In the genomic region with DNA sequence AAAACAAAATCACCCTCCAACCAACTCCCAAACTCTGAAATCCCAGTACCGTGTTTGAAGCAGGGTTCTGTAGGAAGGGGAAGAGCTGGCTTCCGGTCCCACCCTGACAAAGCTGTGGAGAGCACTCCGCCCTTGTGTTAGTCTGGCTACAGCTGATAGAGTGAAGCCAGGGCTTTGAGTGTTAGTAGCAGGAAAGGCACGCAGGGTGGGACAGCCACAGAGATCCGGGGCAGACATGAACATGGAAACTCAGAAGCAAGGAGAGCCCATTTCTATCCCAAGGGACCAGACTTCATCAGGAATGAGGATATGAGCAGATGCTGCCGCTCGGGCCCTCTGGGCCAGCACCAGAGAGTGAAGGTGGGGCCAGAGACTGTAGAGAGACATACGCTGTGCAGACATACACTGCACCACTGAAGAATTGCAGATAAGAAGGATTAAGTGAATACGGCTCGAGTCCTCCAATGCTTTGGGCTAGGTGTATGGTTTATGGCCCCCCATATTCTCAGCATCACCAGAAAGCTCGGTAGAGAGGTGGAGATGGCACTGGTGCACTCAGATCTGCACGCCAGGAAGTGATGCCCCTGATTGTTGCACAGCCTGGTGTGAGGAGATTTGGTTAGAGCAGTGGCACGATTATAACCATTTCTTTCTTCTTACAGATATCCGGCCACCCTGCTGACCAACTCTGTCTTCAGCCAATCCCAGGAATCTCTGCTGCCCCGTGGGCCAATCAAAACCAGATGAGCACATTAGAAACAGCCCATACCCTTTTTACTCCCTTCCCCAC, we compare ENCODE assay signal across 9 mouse cellular contexts. TPM values are rescaled to one million over a fixed set of nuclear protein-coding genes. Genes with fewer than 3 reads are reported as not detected.
A peak's percentile ranks its signal among the peaks of the same experiment; 100 is the strongest.
DNase-seq lines count a peak whose midpoint lies in the region; ATAC-seq lines count a peak whose summit lies in the region.
"Had no signal": no experiment of that assay in that cellular context is flagged by ENCODE, and none has a peak within 500 bp of the region (broad histone marks: within the 10 kb centered on the region; RNA-seq: fewer than 3 reads in every experiment).

No protein-coding gene starts in this region.

- H3K9ac ChIP-seq in kidney, embryonic 16.5 days (replicated peaks; ENCODE audit: low read length), result no peak overlapping the region
- H3K9ac ChIP-seq in liver, embryonic 13.5 days, result no peak overlapping the region

- H3K4me2 ChIP-seq in kidney, embryonic 16.5 days (replicated peaks; ENCODE audit: low read depth, low read length), result no peak overlapping the region
- peak overlapping the region; percentile 15; the same call in 1 of the 2 replicates for H3K4me2 ChIP-seq in liver, embryonic 13.5 days

- no peaks in the 10 kb centered on the region for H3K9me3 ChIP-seq in kidney, embryonic 16.5 days (ENCODE audit: low read length)
- H3K9me3 ChIP-seq in heart, embryonic 10.5 days, result no peaks in the 10 kb centered on the region
- H3K9me3 ChIP-seq in liver, embryonic 13.5 days (replicated peaks), result no peaks in the 10 kb centered on the region

- peaks cover 8% of the 10 kb centered on the region; the same call in 1 of the 2 replicates for H3K4me1 ChIP-seq in kidney, embryonic 16.5 days (ENCODE audit: insufficient read depth, low read length)
- H3K4me1 ChIP-seq in heart, embryonic 10.5 days, result peaks cover 27% of the 10 kb centered on the region
- peaks cover 15% of the 10 kb centered on the region for H3K4me1 ChIP-seq in liver, embryonic 13.5 days (replicated peaks)

- no peak for ATAC-seq in kidney, embryonic 16.5 days (ENCODE audit: low FRiP score, low TSS enrichment)
- 0 out of 2 replicates have a peak, but pooled peaks have one; percentile 48 for ATAC-seq in liver, embryonic 13.5 days (ENCODE audit: low read depth)
- ATAC-seq in monocyte, adult 5-6 weeks (replicated peaks; ENCODE audit: insufficient number of reproducible peaks, low FRiP score, low TSS enrichment, poor library complexity, severe bottlenecking), result no peak

- H3K27ac ChIP-seq in kidney, embryonic 16.5 days (ENCODE audit: low read length), result no peak overlapping the region; the same call in 1 of the 2 replicates
- H3K27ac ChIP-seq in heart, embryonic 10.5 days, result peak overlapping the region; percentile 48
- H3K27ac ChIP-seq in liver, embryonic 13.5 days, result no peak overlapping the region

- 65% methylated on average over 15 of the region's 15 CpGs for WGBS in kidney, embryonic 16.5 days
- 37% methylated on average over 15 of the region's 15 CpGs for WGBS in heart, embryonic 10.5 days
- 24% methylated on average over 15 of the region's 15 CpGs for WGBS in liver, embryonic 13.5 days (ENCODE audit: insufficient replicate concordance)

- no peaks in the 10 kb centered on the region for H3K36me3 ChIP-seq in kidney, embryonic 16.5 days (ENCODE audit: insufficient read depth, low read length)
- H3K36me3 ChIP-seq in heart, embryonic 10.5 days, result no peaks in the 10 kb centered on the region
- no peaks in the 10 kb centered on the region for H3K36me3 ChIP-seq in liver, embryonic 13.5 days

- no peak overlapping the region for H3K4me3 ChIP-seq in kidney, embryonic 16.5 days (ENCODE audit: low read length)
- no peak overlapping the region; the same call in 1 of the 2 replicates for H3K4me3 ChIP-seq in heart, embryonic 10.5 days
- no peak overlapping the region for H3K4me3 ChIP-seq in liver, embryonic 13.5 days (replicated peaks)

- peaks cover 3% of the 10 kb centered on the region; the same call in 1 of the 2 replicates for H3K27me3 ChIP-seq in kidney, embryonic 16.5 days (ENCODE audit: insufficient read depth, low read length)
- H3K27me3 ChIP-seq in heart, embryonic 10.5 days (ENCODE audit: insufficient read depth, poor library complexity, severe bottlenecking), result peaks cover 19% of the 10 kb centered on the region
- H3K27me3 ChIP-seq in liver, embryonic 13.5 days, result peaks cover 70% of the 10 kb centered on the region

- DNase-seq in kidney, adult 9 months, result peak; percentile 38
- DNase-seq in NIH3T3 (ENCODE audit: low read depth), result peak; percentile 45
- DNase-seq in heart, embryonic 10.5 days (ENCODE audit: low spot score), result peak; percentile 85
- no peak for DNase-seq in liver, embryonic 13.5 days
- DNase-seq in adrenal gland, postnatal 10 days, result no peak
- no peak for DNase-seq in natural killer cell, adult 2 months (ENCODE audit: low spot score in 2 of 2)
- DNase-seq: spleen, adult 18-20 months had no signal

RNA-seq across cellular contexts. Expression of a gene that starts 14.8 kb away (rescaled TPM):
- polyA plus RNA-seq in kidney, embryonic 16.5 days (2015; fragmentation: Nextera tagmentation; extraction: Ambion mirVana), result 0.71 and 1.1 TPM in 2 replicates
- 3.2 and 4.3 TPM in 2 replicates for polyA plus RNA-seq in heart, embryonic 10.5 days (2016; fragmentation: Nextera tagmentation; extraction: Ambion mirVana)
- 0.05 and 0.06 TPM in 2 replicates for polyA plus RNA-seq in liver, embryonic 13.5 days (2015; fragmentation: Nextera tagmentation; extraction: Ambion mirVana)
- 1 to 10 TPM; 4.2 to 5.6 TPM for total RNA-seq in adrenal gland, postnatal 10 days (2021)
- total RNA-seq in monocyte, adult 5-6 weeks (2017), result not detected in 3 replicates

RNA-seq across cellular contexts. Expression of a gene that starts 22.0 kb away (rescaled TPM):
- 49.1 and 50.3 TPM in 2 replicates for polyA plus RNA-seq in kidney, embryonic 16.5 days (2015; fragmentation: Nextera tagmentation; extraction: Ambion mirVana)
- 50.7 and 54.0 TPM in 2 replicates for polyA plus RNA-seq in heart, embryonic 10.5 days (2016; fragmentation: Nextera tagmentation; extraction: Ambion mirVana)
- 9.5 and 10.0 TPM in 2 replicates for polyA plus RNA-seq in liver, embryonic 13.5 days (2015; fragmentation: Nextera tagmentation; extraction: Ambion mirVana)
- 100 to 1,000 TPM; 351 to 403 TPM for total RNA-seq in adrenal gland, postnatal 10 days (2021)
- 16.4 to 27.6 TPM (median 22.7 TPM) in 3 replicates for total RNA-seq in monocyte, adult 5-6 weeks (2017)

RNA-seq across cellular contexts. Expression of a gene that starts 29.4 kb away (rescaled TPM):
- 45.9 and 53.6 TPM in 2 replicates for polyA plus RNA-seq in kidney, embryonic 16.5 days (2015; fragmentation: Nextera tagmentation; extraction: Ambion mirVana)
- 30.0 and 44.4 TPM in 2 replicates for polyA plus RNA-seq in heart, embryonic 10.5 days (2016; fragmentation: Nextera tagmentation; extraction: Ambion mirVana)
- polyA plus RNA-seq in liver, embryonic 13.5 days (2015; fragmentation: Nextera tagmentation; extraction: Ambion mirVana), result 15.2 and 19.5 TPM in 2 replicates
- 10 to 100 TPM; 21.4 to 29.1 TPM for total RNA-seq in adrenal gland, postnatal 10 days (2021)
- total RNA-seq in monocyte, adult 5-6 weeks (2017), result 50.0 to 66.4 TPM (median 59.6 TPM) in 3 replicates

Comparison
In these comparisons a context has a peak if more than half of its experiments do, and no peak if none do; other contexts are left out.
1. DNase-seq: peak in kidney, adult 9 months (single experiment), NIH3T3 (single experiment) and heart, embryonic 10.5 days (single experiment); none in liver, embryonic 13.5 days (single experiment), adrenal gland, postnatal 10 days (single experiment) and natural killer cell, adult 2 months (0 of 2).